In the genomic region with DNA sequence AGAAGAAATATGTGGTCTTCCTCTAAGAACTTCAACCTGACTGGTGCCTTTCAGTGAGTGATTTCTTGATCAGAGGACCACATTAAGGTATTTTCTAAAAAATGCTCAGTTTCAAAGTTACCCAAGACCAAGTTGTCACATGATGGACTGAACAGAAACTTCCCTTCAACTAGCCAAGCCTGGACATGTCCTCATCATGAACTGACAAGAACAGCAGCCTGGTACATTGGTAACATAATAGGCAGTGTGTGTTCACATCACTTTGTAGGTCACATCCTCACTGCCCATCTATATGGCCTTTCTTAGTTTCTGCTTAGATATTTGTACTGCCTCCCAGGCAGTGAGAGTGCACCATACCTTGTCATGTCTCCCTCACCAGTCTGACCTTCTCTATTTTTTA, we compare ENCODE assay signal across 28 mouse cellular contexts. TPM values are rescaled to one million over a fixed set of nuclear protein-coding genes. Genes with fewer than 3 reads are reported as not detected.
"Had no signal": no experiment of that assay in that cellular context is flagged by ENCODE, and none has a peak within 500 bp of the region (broad histone marks: within the 10 kb centered on the region; RNA-seq: fewer than 3 reads in every experiment).

No protein-coding gene starts in this region.

RNA-seq across cellular contexts. Expression of a gene that starts 26.5 kb away (rescaled TPM):
- total RNA-seq: layer of hippocampus, postnatal 14 days had no signal
- polyA plus RNA-seq: hindbrain, embryonic 12.5 days had no signal

RNA-seq across cellular contexts. Expression of a gene that starts 26.6 kb away (rescaled TPM):
- total RNA-seq: heart, postnatal 10 days; heart, postnatal 25 days; heart, postnatal 36 days; hematopoietic stem cell, adult 5-6 weeks; hindbrain, postnatal 0 days; layer of hippocampus, adult 18-20 months; layer of hippocampus, adult 2 months; layer of hippocampus, postnatal 10 days; layer of hippocampus, postnatal 14 days; layer of hippocampus, postnatal 25 days; layer of hippocampus, postnatal 36 days; left cerebral cortex, adult 18-20 months; left cerebral cortex, adult 2 months had no signal
- polyA plus RNA-seq: heart, embryonic 11.5 days; heart, embryonic 12.5 days; heart, embryonic 13.5 days; heart, embryonic 14.5 days; heart, embryonic 15.5 days; hindbrain, embryonic 11.5 days; hindbrain, embryonic 12.5 days; hindbrain, embryonic 13.5 days; hindbrain, embryonic 14.5 days; hindbrain, embryonic 15.5 days; hindbrain, postnatal 0 days; intestine, embryonic 14.5 days; kidney, adult 2 months; kidney, embryonic 14.5 days; kidney, embryonic 15.5 days; large intestine, adult 2 months had no signal
